Mouse (Mus musculus) gastrocnemius, adult 8-10 months (tissue): ENCODE results near the gene Drg1. TPM values are rescaled to one million over a fixed set of nuclear protein-coding genes. Genes with fewer than 3 reads are reported as not detected.
"Not testable (repeated sequence)": the region's sequence is repeated elsewhere in the genome, so short reads cannot be mapped to it uniquely, and the experiment has no call there.

ENCODE experiments used
- DNase-seq, 2 experiments: peaks; one replicate each; pipeline ENCODE4 v3.0.0; 2022; ENCODE audit warnings: low spot score in 2 of 2
- total RNA-seq, 4 experiments: library from RNA; stranded (reverse); gene quantifications; 2 replicates each; pipeline ENCODE4 v1.2.4; 2022

The Drg1 gene
- total RNA-seq, 4 experiments from 2014 or later, result 42.1 to 48.9 (median 44.3) TPM

DNA sequence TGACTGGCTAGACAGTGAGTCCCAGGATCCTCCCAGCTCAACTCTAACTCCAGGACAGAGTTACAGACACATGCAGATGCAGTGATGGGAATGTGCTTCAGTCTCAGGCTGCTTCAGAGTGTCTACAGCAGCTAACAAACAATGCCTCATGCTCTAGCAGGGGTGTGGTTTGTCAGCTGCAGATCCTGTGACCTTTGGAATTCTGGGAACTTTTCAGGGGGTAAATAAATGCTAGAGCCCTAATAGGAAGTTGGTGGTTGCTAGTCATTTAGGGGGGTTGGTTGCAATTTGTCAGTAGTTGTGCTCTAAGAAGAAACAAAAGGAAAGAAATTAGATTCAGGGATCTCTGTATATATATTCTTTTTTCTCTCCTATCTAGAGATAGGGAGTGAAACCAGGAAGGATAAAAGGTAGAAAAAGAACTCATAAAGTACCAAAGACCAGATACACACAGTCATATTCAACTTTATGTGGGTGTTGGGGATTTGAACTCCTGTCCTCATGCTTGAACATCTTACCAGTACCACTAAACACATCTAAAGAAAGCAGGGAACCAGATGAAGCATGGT lies 125.2 kb downstream of the Drg1 start:
- DNase-seq, result not testable (repeated sequence)

DNA sequence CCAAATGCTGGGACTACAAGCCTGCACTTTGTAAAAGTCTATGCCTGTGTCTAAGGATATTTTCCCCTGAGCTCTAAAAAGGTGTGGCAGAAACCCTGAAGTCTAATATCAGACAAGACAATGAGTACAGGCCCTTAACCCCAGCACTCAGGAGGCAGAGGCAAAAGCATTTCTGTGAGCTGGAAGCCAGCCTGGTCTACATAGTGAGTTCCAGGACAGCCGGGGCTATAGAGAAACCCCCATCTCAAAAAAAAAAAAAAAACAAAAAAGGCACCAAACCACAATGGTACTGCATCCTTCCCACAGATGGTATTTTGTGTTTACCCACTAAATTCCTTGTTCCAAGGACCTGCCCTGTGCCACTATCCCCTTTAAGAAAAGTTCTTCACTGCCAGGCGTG lies 127.9 kb downstream of the Drg1 start:
- DNase-seq, result peak; percentile 54 to 56

Other genes starting within 250 kb of the Drg1 start
- gene Sfi1, start 73.0 kb downstream of the Drg1 start, total RNA-seq, result 10 to 100 TPM in 2 of 4 experiments, 1 to 10 TPM in 2; 7.8 to 12.1 (median 9.6) TPM
- gene Eif4enif1, start 64.0 kb downstream of the Drg1 start, total RNA-seq, result 10 to 100 TPM; 27.6 to 39.3 (median 31.4) TPM
- 10 to 100 TPM; 13.0 to 22.3 (median 19.2) TPM for gene Patz1, start 22.5 kb upstream of the Drg1 start, total RNA-seq
- 10 to 100 TPM; 28.3 to 39.0 (median 36.6) TPM for gene Pik3ip1, start 64.0 kb upstream of the Drg1 start, total RNA-seq
- 10 to 100 TPM; 10.9 to 12.5 (median 11.9) TPM for gene Limk2, start 142.8 kb upstream of the Drg1 start, total RNA-seq
- 10 to 100 TPM; 15.4 to 23.1 (median 16.3) TPM for gene Rnf185, start 185.9 kb upstream of the Drg1 start, total RNA-seq
- gene Pla2g3, start 221.9 kb upstream of the Drg1 start, total RNA-seq, result not detected
- gene Inpp5j, start 238.4 kb upstream of the Drg1 start, total RNA-seq, result 1 to 10 TPM; 1.3 to 2.4 (median 1.7) TPM
- 10 to 100 TPM in 2 of 4 experiments, 1 to 10 TPM in 2; 8.9 to 17.6 (median 13.5) TPM for gene Selenom, start 248.3 kb upstream of the Drg1 start, total RNA-seq